Mouse (Mus musculus) CD4-positive, CD25-positive, alpha-beta regulatory T cell, adult 4 months (primary cell): ENCODE measurements around the gene Hectd1. TPM values are rescaled to one million over a fixed set of nuclear protein-coding genes. Genes with fewer than 3 reads are reported as not detected.
A peak's percentile ranks its signal among the peaks of the same experiment; 100 is the strongest.

ENCODE experiments used
- ATAC-seq: one replicate; pipeline ENCODE4 v1.8.0; 2017
- polyA plus RNA-seq, 2 experiments: library from polyadenylated mRNA; unstranded; fragments of 100-300 nt; shearing (Covaris generic); gene quantifications; one replicate each; pipeline ENCODE4 v1.2.1; 2017

The Hectd1 gene
- polyA plus RNA-seq, 2 experiments from 2014 or later, result 61.2 to 71.5 TPM

- no peak for ATAC-seq
Observed at GRCm38 (mm10) chr12:51843576-51844520, 14.5 kb upstream of the Hectd1 start.

GRCm38 (mm10) chr12:51842081-51842864 is 12.9 kb upstream of the Hectd1 start:
- no peak for ATAC-seq

GRCm38 (mm10) chr12:51839856-51840255 is 10.5 kb upstream of the Hectd1 start:
- no peak for ATAC-seq

- no peak for ATAC-seq
Observed at GRCm38 (mm10) chr12:51835219-51835618, 5.9 kb upstream of the Hectd1 start.

GRCm38 (mm10) chr12:51831931-51832330 is 2.6 kb upstream of the Hectd1 start:
- ATAC-seq, result no peak

GRCm38 (mm10) chr12:51831296-51831695 is 2.0 kb upstream of the Hectd1 start:
- no peak for ATAC-seq

- no peak for ATAC-seq
Observed at GRCm38 (mm10) chr12:51830671-51831070, 1.3 kb upstream of the Hectd1 start.

- peak; percentile 9 for ATAC-seq
Observed at GRCm38 (mm10) chr12:51830077-51830402, 704 bp upstream of the Hectd1 start.

GRCm38 (mm10) chr12:51828716-51829289 is 533 bp downstream of the Hectd1 start:
- peak; percentile 65 for ATAC-seq

GRCm38 (mm10) chr12:51827958-51828650 is 1.2 kb downstream of the Hectd1 start:
- no peak for ATAC-seq

GRCm38 (mm10) chr12:51825338-51825737 is 4.0 kb downstream of the Hectd1 start:
- no peak for ATAC-seq

- ATAC-seq, result no peak
Observed at GRCm38 (mm10) chr12:51823311-51823710, 6.0 kb downstream of the Hectd1 start.

GRCm38 (mm10) chr12:51822861-51823260 is 6.5 kb downstream of the Hectd1 start:
- ATAC-seq, result no peak

- ATAC-seq, result no peak
Observed at GRCm38 (mm10) chr12:51822236-51822635, 7.1 kb downstream of the Hectd1 start.

- ATAC-seq, result peak; percentile 72
Observed at GRCm38 (mm10) chr12:51821256-51821655, 8.1 kb downstream of the Hectd1 start.

- no peak for ATAC-seq
Observed at GRCm38 (mm10) chr12:51819951-51820498, 9.3 kb downstream of the Hectd1 start.

GRCm38 (mm10) chr12:51817815-51818613 is 11.3 kb downstream of the Hectd1 start:
- ATAC-seq, result no peak

GRCm38 (mm10) chr12:51811388-51812140 is 17.8 kb downstream of the Hectd1 start:
- ATAC-seq, result no peak

- ATAC-seq, result no peak
Observed at GRCm38 (mm10) chr12:51810564-51810963, 18.8 kb downstream of the Hectd1 start.

- ATAC-seq, result peak; percentile 77
Observed at GRCm38 (mm10) chr12:51784842-51785241, 44.5 kb downstream of the Hectd1 start.

- no peak for ATAC-seq
Observed at GRCm38 (mm10) chr12:51768702-51769101, 60.6 kb downstream of the Hectd1 start.
